Mouse (Mus musculus) lung, embryonic 15.5 days (tissue): Measurements from ENCODE around the gene Mrps14. TPM values are rescaled to one million over a fixed set of nuclear protein-coding genes. Genes with fewer than 3 reads are reported as not detected.

ENCODE experiments used
- ATAC-seq: fragments of 200-750 bp; cut with Nextera tagmentation; 2 replicates; pipeline ENCODE4 v1.8.0; 2017; ENCODE audit warnings: moderate number of reproducible peaks, borderline replicate concordance; ENCODE audit not compliant: low FRiP score, low TSS enrichment; ENCODE audit errors: extremely low read depth
- H3K27ac ChIP-seq: fragments of 300-500 bp; sonication (generic); 2 replicates; pipeline ENCODE4 v1.5.1; 2015; ENCODE audit warnings: moderate library complexity, mild to moderate bottlenecking, inconsistent platforms
- H3K27me3 ChIP-seq: fragments of 300-500 bp; sonication (generic); 2 replicates; pipeline ENCODE4 v1.6.1; 2015; ENCODE audit warnings: inconsistent platforms
- H3K36me3 ChIP-seq: fragments of 300-500 bp; sonication (generic); 2 replicates; pipeline ENCODE4 v1.6.1; 2015; ENCODE audit warnings: inconsistent platforms
- H3K4me1 ChIP-seq: fragments of 300-500 bp; sonication (generic); 2 replicates; pipeline ENCODE4 v1.6.1; 2015; ENCODE audit warnings: inconsistent platforms
- H3K4me2 ChIP-seq: fragments of 300-500 bp; sonication (generic); 2 replicates; pipeline ENCODE4 v1.6.1; 2015; ENCODE audit warnings: inconsistent platforms, mild to moderate bottlenecking, moderate library complexity
- H3K4me3 ChIP-seq: fragments of 300-500 bp; sonication (generic); 2 replicates; pipeline ENCODE4 v1.5.1; 2015; ENCODE audit warnings: mild to moderate bottlenecking, inconsistent platforms
- H3K9ac ChIP-seq: fragments of 300-500 bp; sonication (generic); 2 replicates; pipeline ENCODE4 v1.6.1; 2015; ENCODE audit warnings: inconsistent platforms
- H3K9me3 ChIP-seq: fragments of 300-500 bp; sonication (generic); 2 replicates; pipeline ENCODE4 v1.6.1; 2016; ENCODE audit warnings: inconsistent platforms
- WGBS: fragments of 180-500 bp; shearing (Covaris S2); methylation state at CpG from one replicate; pipeline ENCODE4 v1.1.7; 2015; 5-methylcytosine and 5-hydroxymethylcytosine counted together
- polyA plus RNA-seq: library from polyadenylated mRNA; unstranded; fragments of >200 nt; fragmentation: Nextera tagmentation; extraction: Ambion mirVana; gene quantifications from 2 replicates; pipeline ENCODE4 v1.2.1, GENCODE M21; 2015

Gene Mrps14
- polyA plus RNA-seq, 1 experiment from 2014 or later = 258 TPM

- ATAC-seq = no peak
Observed at GRCm38 (mm10) chr1:160205486-160205885, 10.5 kb downstream of the Mrps14 start.

GRCm38 (mm10) chr1:160209844-160210243 is 14.8 kb downstream of the Mrps14 start:
- H3K9me3 ChIP-seq = no peaks in the 10 kb centered on the region
- 89% methylated on average over 2 of the region's 2 CpGs for WGBS
- H3K4me1 ChIP-seq = peaks cover 16% of the 10 kb centered on the region
- no peak overlapping the region for H3K27ac ChIP-seq
- H3K9ac ChIP-seq = no peak overlapping the region
- H3K36me3 ChIP-seq = peaks cover 31% of the 10 kb centered on the region
- ATAC-seq = no peak
- no peak overlapping the region for H3K4me3 ChIP-seq
- H3K4me2 ChIP-seq = no peak overlapping the region
- no peaks in the 10 kb centered on the region for H3K27me3 ChIP-seq

More at GRCm38 (mm10) chr1:160205486-160205885, 10.5 kb downstream of the Mrps14 start:
- H3K27me3 ChIP-seq = no peaks in the 10 kb centered on the region
- H3K9me3 ChIP-seq = no peaks in the 10 kb centered on the region
- no peak overlapping the region for H3K4me2 ChIP-seq
- peaks cover under 1% of the 10 kb centered on the region; the same call in 1 of the 2 replicates for H3K4me1 ChIP-seq
- H3K4me3 ChIP-seq = no peak overlapping the region
- H3K27ac ChIP-seq = no peak overlapping the region
- H3K36me3 ChIP-seq = peaks cover 63% of the 10 kb centered on the region
- no peak overlapping the region for H3K9ac ChIP-seq

- Histone ChIP-seq H3K9me3 (no peaks in the 10 kb centered on the region), H3K27me3 (no peaks in the 10 kb centered on the region), H3K9ac (no peak overlapping the region), H3K4me3 (peak overlapping the region; percentile 92), H3K4me1 (peaks cover 16% of the 10 kb centered on the region), H3K36me3 (peaks cover 25% of the 10 kb centered on the region), H3K27ac (no peak overlapping the region), H3K4me2 (peak overlapping the region; percentile 73)
- no peak for ATAC-seq
- 37% methylated on average over 3 of the region's 3 CpGs for WGBS
Observed at GRCm38 (mm10) chr1:160210566-160210965, 15.6 kb downstream of the Mrps14 start.

GRCm38 (mm10) chr1:160211597-160212122 is 16.6 kb downstream of the Mrps14 start:
- Histone ChIP-seq H3K4me3 (peak overlapping the region; percentile 92), H3K27ac (peak overlapping the region; percentile 99), H3K4me1 (peaks cover 16% of the 10 kb centered on the region), H3K9me3 (no peaks in the 10 kb centered on the region), H3K27me3 (no peaks in the 10 kb centered on the region), H3K4me2 (peak overlapping the region; percentile 73), H3K9ac (peak overlapping the region; percentile 94), H3K36me3 (peaks cover 14% of the 10 kb centered on the region)
- no peak for ATAC-seq
- WGBS = 2% methylated on average over 8 of the region's 8 CpGs

GRCm38 (mm10) chr1:160212123-160212691 is 17.2 kb downstream of the Mrps14 start:
- no peaks in the 10 kb centered on the region for H3K27me3 ChIP-seq
- peak; percentile 65; the same call in 1 of the 2 replicates for ATAC-seq
- H3K4me3 ChIP-seq = peak overlapping the region; percentile 92
- peak overlapping the region; percentile 94 for H3K9ac ChIP-seq
- H3K27ac ChIP-seq = peak overlapping the region; percentile 99
- peaks cover 16% of the 10 kb centered on the region for H3K4me1 ChIP-seq
- peak overlapping the region; percentile 73 for H3K4me2 ChIP-seq
- H3K36me3 ChIP-seq = peaks cover 8% of the 10 kb centered on the region
- no peaks in the 10 kb centered on the region for H3K9me3 ChIP-seq
- under 1% methylated on average over 45 of the region's 45 CpGs for WGBS

- Histone ChIP-seq H3K4me1 (peaks cover 16% of the 10 kb centered on the region), H3K9ac (peak within 1 kb of the TSS; percentile 94), H3K27ac (peak within 1 kb of the TSS; percentile 99), H3K4me3 (peak within 1 kb of the TSS; percentile 92), H3K4me2 (peak within 1 kb of the TSS; percentile 73), H3K36me3 (peaks cover under 1% of the 10 kb centered on the region; the same call in 1 of the 2 replicates), H3K27me3 (no peaks in the 10 kb centered on the region), H3K9me3 (no peaks in the 10 kb centered on the region)
- peak; percentile 99 for ATAC-seq
- WGBS = under 1% methylated on average over 75 of the region's 76 CpGs
Observed at GRCm38 (mm10) chr1:160212703-160213669, 18.0 kb downstream of the Mrps14 start, which contains the start of gene Cacybp. TSS of gene Cacybp (minus strand) at chr1:160212875.

- no peak overlapping the region for H3K9ac ChIP-seq
- H3K4me2 ChIP-seq = no peak overlapping the region
- H3K36me3 ChIP-seq = no peaks in the 10 kb centered on the region
- peak overlapping the region; percentile 92; the same call in 1 of the 2 replicates for H3K4me3 ChIP-seq
- H3K4me1 ChIP-seq = peaks cover 16% of the 10 kb centered on the region
- no peak overlapping the region for H3K27ac ChIP-seq
- no peak for ATAC-seq
- no peaks in the 10 kb centered on the region for H3K9me3 ChIP-seq
- 88% methylated on average over 7 of the region's 7 CpGs for WGBS
- H3K27me3 ChIP-seq = no peaks in the 10 kb centered on the region
Observed at GRCm38 (mm10) chr1:160214171-160214570, 19.2 kb downstream of the Mrps14 start.

- 0 out of 2 replicates have a peak, but pooled peaks cover 6% of the 10 kb centered on the region for H3K4me1 ChIP-seq
- no peak for ATAC-seq
- no peak overlapping the region for H3K9ac ChIP-seq
- no peaks in the 10 kb centered on the region for H3K9me3 ChIP-seq
- no peak overlapping the region for H3K4me2 ChIP-seq
- no peak overlapping the region for H3K27ac ChIP-seq
- H3K27me3 ChIP-seq = no peaks in the 10 kb centered on the region
- H3K36me3 ChIP-seq = no peaks in the 10 kb centered on the region
- no peak overlapping the region for H3K4me3 ChIP-seq
- whole genome bisulfite sequencing = 89% methylated on average over 3 of the region's 3 CpGs
Observed at GRCm38 (mm10) chr1:160217898-160218297, 22.9 kb downstream of the Mrps14 start.

GRCm38 (mm10) chr1:160224093-160224492 is 29.1 kb downstream of the Mrps14 start:
- Histone ChIP-seq H3K27ac (no peak overlapping the region), H3K4me1 (no peaks in the 10 kb centered on the region), H3K36me3 (no peaks in the 10 kb centered on the region), H3K27me3 (no peaks in the 10 kb centered on the region), H3K4me2 (no peak overlapping the region), H3K9ac (no peak overlapping the region), H3K4me3 (no peak overlapping the region), H3K9me3 (no peaks in the 10 kb centered on the region)
- ATAC-seq = no peak
- WGBS = 70% methylated on average over 2 of the region's 2 CpGs

- no peaks in the 10 kb centered on the region for H3K9me3 ChIP-seq
- H3K27me3 ChIP-seq = no peaks in the 10 kb centered on the region
- H3K4me1 ChIP-seq = no peaks in the 10 kb centered on the region
- H3K9ac ChIP-seq = no peak overlapping the region
- 85% methylated on average over 4 of the region's 4 CpGs for WGBS
- no peak overlapping the region for H3K27ac ChIP-seq
- no peak overlapping the region for H3K4me3 ChIP-seq
- no peak for ATAC-seq
- H3K4me2 ChIP-seq = no peak overlapping the region
- no peaks in the 10 kb centered on the region for H3K36me3 ChIP-seq
Observed at GRCm38 (mm10) chr1:160227196-160227595, 32.2 kb downstream of the Mrps14 start.

GRCm38 (mm10) chr1:160227850-160228249 is 32.8 kb downstream of the Mrps14 start:
- no peak for ATAC-seq
- H3K9ac ChIP-seq = no peak overlapping the region

More at GRCm38 (mm10) chr1:160227850-160228249, 32.8 kb downstream of the Mrps14 start:
- H3K4me2 ChIP-seq = no peak overlapping the region
- H3K9me3 ChIP-seq = no peaks in the 10 kb centered on the region
- no peak overlapping the region for H3K27ac ChIP-seq
- H3K4me1 ChIP-seq = no peaks in the 10 kb centered on the region
- H3K36me3 ChIP-seq = no peaks in the 10 kb centered on the region
- H3K4me3 ChIP-seq = no peak overlapping the region
- H3K27me3 ChIP-seq = no peaks in the 10 kb centered on the region
